Mouse (Mus musculus) right cerebral cortex, adult 18-20 months (tissue): Measurements from ENCODE around the gene Rps25.
"Not testable (repeated sequence)": the region's sequence is repeated elsewhere in the genome, so short reads cannot be mapped to it uniquely, and the experiment has no call there.

Source experiments
- DNase-seq: peaks from one replicate; pipeline ENCODE4 v3.0.0; 2022; ENCODE audit warnings: mixed read lengths

The Rps25 gene

GRCm38 (mm10) chr9:44407752-44408097, 786 bp downstream of the Rps25 start:
- no peak for DNase-seq

- DNase-seq: not testable (repeated sequence)
Observed at GRCm38 (mm10) chr9:44408693-44409092, 1.8 kb downstream of the Rps25 start.

GRCm38 (mm10) chr9:44410647-44411336, 3.9 kb downstream of the Rps25 start:
- DNase-seq: no peak

GRCm38 (mm10) chr9:44411601-44412130, 4.7 kb downstream of the Rps25 start:
- no peak for DNase-seq

DNA sequence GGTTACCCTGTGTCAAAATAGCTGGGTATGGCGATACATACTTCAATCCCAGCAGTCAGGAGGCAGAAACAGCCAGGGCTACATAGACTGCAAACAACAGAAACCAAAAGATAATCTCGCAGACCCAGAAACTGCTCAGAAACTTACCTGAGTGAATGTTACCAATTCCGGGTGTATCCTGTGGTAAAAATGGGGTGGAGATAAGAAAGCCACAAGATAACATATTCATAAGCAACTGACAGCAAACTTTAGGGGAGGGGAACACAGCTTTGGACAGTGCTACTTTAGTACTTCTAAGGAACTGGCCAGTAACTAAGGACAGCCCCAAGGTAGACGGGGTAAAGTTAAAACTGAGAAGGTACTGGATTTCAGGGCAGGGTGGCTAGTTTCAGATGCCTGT, 5.4 kb downstream of the Rps25 start:
- no peak for DNase-seq

- no peak for DNase-seq
Observed at GRCm38 (mm10) chr9:44412781-44413180, 5.8 kb downstream of the Rps25 start.

DNA sequence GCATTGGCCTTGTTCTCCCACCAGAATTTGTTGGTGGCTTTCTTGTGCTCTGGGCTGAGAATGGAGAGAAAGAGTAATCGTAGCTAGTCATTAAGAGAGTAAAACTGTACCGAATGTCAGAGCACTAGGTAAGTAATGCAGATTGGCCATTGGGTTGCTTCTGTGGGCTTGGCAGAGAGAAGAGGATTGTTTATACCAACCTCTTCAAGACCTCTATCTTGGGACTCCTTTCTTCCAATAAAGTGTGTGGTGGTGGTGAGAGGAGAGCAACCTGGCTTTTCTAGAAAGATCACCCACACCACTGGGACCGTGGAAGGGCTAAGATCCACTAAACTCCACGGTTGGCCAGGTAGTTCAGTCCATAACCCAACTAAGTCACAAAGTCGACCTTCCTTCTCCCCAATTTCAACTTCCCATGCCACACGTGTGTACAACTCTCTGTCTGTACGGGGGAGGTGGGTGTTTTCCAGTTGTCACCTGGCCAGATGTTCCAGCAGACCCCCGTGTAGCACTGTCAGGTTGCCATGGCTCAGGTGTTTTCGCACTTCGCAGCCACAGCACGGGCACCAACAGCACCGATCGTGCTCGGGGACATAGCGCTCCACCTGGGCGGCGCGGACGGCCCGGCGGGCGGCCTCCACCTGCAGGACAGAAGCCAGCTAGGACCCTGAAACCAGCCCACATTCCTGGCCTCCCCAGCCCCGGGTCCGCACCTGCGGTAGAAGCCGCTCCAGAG, 10.4 kb downstream of the Rps25 start:
- no peak for DNase-seq

DNA sequence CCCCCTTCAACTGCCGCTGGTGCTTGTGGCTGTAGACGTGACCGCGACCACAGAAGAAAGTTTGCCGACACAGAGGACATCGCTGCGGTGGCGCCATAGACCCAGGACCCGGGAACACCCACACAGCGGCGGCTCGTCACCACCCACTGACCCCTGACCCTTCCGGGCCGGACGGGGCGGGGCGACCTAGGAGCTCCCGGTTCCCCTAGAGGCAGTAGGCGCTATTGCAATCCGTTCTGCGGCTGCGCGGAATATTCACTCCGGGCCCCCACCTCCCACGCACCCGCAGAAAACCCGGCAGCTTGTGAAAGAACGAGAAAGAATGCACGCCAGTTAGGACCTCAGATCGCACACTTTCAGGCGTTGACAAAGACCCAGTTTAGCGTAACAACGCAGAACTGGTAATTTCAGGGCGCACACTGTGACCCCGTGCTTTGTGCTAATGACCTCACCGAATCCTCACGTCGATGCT, 11.0 kb downstream of the Rps25 start:
- DNase-seq: peak; percentile 96

DNA sequence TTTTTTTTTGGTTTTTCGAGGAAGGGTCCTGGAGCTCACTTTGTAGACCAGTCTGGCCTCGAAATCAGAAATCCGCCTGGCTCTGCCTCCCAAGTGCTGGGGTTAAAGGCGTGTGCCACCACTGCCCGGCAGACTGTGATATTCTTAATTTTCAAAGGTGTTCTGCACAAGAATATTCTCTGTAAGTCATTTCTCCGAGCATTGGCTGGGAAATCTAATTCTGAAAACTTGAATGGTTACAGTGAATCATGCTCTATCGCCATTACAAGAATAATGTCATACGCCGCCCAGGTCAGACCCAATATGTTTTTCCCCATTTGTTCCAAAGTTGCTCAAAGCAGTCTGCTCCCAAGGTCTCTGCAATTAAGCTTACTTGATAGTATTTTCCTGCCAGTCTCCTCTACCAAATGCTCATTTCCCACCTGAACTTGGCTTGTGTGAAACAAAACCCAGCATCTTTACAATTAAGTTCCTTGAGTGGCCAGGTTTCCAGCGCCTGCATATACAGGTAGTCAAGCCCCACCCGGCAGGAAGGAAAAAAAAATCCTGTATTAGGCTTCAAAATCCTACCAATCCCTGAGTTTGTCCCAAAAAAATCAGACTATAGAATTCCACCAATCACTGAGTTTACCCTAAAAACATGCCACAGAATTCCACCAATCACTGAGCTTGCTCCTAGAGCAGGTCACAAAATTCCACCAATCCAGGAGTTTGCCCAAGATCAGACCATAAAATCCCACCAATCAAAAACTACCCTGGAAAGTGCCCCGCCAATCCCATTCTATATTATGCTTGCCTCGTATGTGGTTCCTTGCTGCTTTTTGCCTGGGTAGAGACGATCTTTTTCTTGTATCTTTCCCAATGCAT, 11.8 kb downstream of the Rps25 start, which contains the start of gene Ccdc84:
Ccdc84 (minus strand) TSS at position 51 of the 867 bp plus-strand sequence.
- no peak for DNase-seq

- not testable (repeated sequence) for DNase-seq
Observed at GRCm38 (mm10) chr9:44419730-44420129, 12.8 kb downstream of the Rps25 start.

DNA sequence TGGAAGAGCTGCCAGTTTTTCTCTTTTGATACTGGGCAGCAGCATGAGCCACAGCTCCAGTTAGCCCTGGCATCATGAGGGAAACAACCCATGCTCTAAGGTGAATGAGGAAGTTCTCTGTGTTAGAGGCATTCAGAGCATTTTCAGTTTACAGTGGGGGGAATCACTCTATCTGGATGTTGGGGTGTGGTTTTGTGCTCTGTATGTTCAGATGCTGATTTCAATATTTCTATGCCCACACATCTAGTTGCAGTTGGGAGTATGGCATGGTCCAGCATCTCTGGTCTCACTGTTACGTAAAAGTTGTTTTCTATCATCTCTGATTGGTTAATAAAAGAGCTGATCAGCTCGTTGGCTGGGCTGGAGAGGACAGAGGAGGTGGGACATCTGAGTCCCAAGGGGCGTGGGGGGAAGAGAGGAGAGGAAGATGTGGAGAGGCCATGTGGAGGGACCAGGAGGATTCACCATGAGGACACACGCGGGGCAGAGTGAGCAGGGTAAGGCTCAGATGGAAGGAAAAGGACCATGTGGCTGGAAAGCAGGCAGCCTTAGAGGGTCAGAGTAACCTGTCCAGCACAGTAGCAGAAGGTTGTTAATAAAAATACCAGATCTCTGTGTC, 13.4 kb downstream of the Rps25 start:
- DNase-seq: no peak

DNA sequence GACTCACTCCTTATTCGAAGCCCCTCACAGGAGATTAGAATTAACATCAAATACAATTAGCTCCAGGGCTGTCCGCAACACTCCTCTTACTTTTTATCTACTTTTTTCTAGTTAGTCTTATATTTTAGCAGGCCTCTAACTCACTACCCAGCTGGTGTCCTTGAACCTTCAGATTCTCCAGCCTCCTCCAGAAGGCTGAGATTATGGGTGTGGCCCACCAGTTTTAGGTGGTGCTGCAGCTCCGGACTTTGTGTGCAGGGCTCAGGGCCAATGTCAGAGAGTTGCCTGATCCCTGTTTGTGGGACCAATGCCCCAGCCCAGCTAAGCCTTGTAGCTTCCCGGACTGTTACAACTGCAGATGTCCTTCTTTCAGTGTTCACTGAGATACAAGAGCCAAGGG, 16.6 kb downstream of the Rps25 start:
- DNase-seq: no peak

GRCm38 (mm10) chr9:44432577-44433185, 25.7 kb downstream of the Rps25 start:
- no peak for DNase-seq

- no peak for DNase-seq
Observed at GRCm38 (mm10) chr9:44435747-44436146, 28.8 kb downstream of the Rps25 start.

DNA sequence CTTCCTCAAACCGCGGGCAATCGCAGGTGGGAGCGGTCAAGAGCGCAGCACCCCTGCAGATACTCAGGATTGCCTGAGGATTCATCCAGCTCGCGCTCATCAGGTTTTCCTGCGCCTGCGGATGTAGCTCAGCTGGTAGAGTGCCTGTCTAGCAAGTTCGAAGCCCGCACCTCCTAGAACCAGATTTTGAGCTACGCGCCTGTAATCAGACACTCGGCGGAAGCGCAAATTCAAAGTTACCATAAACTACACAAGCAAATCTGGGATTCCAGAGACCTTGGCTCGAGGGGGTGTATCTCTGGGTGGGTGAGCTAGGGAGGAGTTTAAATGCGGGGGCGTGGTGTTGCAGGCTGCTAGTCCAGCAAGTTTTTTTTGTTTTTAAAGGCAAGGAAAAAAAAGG, 34.0 kb downstream of the Rps25 start, which contains the start of gene Foxr1:
Foxr1 (minus strand) TSS at position 176 of the 400 bp plus-strand sequence.
- DNase-seq: no peak

DNA sequence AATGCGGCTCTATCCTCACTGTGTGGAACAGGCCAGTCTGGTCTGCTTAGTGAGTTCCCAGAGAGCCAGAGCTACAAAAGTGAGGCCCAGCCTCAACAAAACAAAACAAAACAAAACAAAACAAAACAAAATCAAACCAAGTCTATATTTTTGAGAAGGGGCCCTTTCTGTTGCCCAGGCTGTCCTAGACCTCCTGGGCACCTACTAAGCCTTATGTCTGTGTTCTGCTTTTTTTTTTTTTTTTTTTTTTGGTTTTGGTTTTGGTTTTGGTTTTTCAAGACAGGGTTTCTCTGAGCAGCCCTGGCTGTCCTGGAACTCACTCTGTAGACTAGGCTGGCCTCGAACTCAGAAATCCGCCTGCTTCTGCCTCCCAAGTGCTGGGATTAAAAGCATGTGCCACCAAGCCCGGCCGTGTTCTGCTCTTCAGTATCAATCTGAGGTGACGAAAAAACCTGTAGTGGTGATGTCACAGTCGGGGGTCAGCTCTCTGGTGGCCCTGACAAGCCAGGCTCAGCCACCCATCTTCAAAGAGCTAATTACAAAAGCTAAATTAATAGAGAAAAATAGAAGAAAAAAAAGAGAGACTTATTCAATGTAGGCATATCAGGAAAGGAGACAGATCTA, 37.6 kb downstream of the Rps25 start:
- DNase-seq: not testable (repeated sequence)

DNA sequence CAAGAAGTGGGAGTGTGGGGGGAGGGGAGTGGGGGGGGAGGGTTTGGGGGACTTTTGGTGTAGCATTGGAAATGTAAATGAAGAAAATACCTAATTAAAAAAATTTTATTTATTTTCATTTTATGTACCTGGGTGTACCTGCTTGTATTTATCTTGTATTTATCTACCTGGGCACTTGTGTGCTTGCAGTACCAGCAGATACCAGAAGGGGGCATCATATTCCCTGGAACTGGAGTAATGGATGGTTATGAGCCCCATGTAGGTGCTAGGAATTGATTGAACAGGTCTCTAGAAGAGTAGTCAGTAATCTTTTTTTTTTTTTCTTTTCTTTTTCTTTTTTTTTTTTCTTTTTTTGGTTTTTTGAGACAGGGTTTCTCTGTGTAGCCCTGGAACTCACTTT, 43.4 kb downstream of the Rps25 start:
- DNase-seq: no peak

DNA sequence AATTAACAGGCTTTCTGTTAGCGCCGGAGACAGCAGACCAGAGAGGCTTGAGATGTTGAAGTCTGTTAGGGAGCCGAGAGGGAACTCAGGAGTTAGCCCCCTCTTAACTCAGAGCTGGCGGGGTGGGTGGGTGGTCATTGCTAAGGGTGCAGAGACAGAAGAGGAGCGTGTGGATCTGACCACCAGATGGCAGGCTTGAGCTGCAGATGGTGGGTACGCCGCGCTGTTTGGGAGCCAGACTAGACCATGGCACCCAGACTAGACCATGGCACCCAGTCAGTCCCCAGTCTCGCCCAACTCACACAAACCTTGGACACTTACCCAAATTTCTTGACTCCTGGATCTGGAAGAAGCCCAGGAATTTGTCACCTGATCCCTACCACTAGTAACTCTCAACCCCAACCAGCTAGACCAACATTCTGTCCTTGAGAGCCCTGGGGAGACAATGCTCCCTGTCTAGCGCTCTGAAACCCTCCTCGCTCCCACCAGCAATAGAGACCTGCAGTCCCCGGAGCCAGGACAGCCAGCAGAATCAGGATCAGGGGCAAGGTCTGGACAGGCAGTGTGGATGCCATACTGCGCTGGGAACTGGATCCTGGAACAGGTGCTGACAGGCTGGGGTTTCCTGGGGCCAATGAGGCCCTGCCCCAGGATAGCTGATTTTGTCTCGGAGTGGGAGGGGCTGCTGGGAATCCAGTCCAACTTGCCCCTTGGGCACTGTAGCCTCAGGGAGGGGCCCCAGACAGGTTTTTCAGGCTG, 47.4 kb downstream of the Rps25 start:
- DNase-seq: peak; percentile 85

DNA sequence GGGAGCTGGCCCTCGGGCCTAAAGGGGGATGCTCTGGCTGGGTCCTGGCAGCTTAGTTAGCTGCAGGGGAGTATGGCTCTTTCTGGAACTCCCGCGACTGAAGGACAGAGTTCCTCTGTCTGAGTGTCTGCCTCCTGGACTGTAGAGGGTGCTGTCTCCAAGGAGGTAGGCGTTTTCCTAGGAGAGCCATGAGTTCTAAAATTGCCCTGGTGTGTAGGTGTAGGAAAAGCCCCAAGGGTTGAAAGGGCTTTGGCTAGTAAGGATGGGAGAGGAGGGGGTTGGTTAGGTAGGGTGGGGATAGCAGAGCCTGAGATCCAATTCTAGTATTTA, 47.9 kb downstream of the Rps25 start, which contains the start of gene Upk2:
Upk2 (minus strand) TSS at position 86 of the 330 bp plus-strand sequence.
- DNase-seq: no peak

DNA sequence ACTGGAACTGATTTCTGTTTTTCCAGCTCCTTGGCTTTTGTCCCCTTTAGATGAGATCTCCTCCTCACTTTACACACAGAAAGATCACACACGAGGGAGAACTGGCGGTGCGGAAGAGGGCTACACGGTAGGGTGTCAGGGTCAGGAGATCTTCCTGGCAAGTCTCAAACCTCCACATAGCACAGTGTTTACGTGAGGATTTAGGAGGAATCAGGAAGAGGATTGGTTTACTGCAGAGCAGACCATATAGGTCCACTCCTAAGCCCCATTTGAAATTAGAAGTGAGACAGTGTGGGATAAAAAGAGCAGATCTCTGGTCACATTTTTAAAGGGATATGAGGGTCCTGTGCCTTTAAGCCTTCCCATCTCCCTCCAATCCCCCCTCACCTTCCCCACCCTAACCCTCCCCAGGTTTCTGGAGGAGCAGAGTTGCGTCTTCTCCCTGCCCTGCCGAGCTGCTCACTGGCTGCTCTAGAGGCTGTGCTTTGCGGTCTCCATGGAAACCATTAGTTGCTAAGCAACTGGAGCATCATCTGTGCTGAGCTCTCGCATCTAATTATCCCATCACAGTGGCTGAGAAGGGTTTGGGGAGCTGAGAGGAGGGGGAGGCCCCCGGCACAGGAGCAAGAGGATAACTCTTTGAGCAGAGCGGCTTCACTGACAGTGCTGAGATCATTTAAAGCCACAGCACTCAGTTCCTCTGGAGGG, 50.2 kb downstream of the Rps25 start:
- peak; percentile 95 for DNase-seq
